Mouse (Mus musculus): Measurements from ENCODE around the gene Gm17482. TPM values are rescaled to one million over a fixed set of nuclear protein-coding genes. Genes with fewer than 3 reads are reported as not detected.

Gene Gm17482
- polyA plus RNA-seq, 2 experiments = not detected

DNA sequence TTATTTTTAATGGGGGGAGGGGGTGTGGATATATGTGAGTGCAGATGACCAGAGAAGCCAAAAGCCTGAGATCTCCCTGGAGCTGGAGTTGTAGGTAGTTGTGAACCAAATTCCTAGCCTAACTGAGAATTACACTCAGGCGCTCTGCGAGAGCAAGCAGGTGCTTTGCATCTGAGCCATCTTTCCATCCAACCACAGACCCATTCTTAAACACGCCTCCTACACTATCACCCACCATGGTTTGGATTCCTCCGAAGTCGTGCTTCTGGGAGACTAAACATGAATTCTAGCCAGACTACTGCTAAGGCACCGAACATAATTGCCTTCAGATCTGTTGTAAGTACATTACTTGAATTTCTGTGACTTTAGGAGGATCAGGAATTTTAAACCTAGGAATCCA is 59.3 kb downstream of the Gm17482 start:
- Histone ChIP-seq H3K4me2 (ENCODE audit: low read depth) (no peak overlapping the region), H3K4me3 (ENCODE audit: insufficient read depth in 1 of 2, low read depth in 2 of 2, low read length in 2 of 2) (no peak overlapping the region), H3K27me3 (ENCODE audit: control insufficient read depth, insufficient read depth, low read length) (no peaks in the 10 kb centered on the region), H3K9me3 (ENCODE audit: control insufficient read depth, low read length) (no peaks in the 10 kb centered on the region), H3K36me3 (replicated peaks; ENCODE audit: control insufficient read depth, insufficient read depth, low read depth) (no peaks in the 10 kb centered on the region), H3K27ac (no peak overlapping the region), H3K4me1 (replicated peaks; ENCODE audit: control insufficient read depth in 2 of 2, insufficient read depth in 2 of 2, low read length in 1 of 2) (no peaks in the 10 kb centered on the region), H3K9ac (replicated peaks) (no peak overlapping the region)
- WGBS (ENCODE audit: insufficient replicate concordance) = 64% methylated on average over 6 of the region's 6 CpGs
- no peak for DNase-seq (ENCODE audit: low read depth in 3 of 3, low spot score in 3 of 3)
- no peak for TF ChIP-seq CTCF (IDR thresholded peaks at IDR 0.05; ENCODE audit: low read depth)
- no peak for TF ChIP-seq EP300 (IDR thresholded peaks at IDR 0.05; ENCODE audit: low read depth)
- no peak for ATAC-seq (ENCODE audit: insufficient read depth)

DNA sequence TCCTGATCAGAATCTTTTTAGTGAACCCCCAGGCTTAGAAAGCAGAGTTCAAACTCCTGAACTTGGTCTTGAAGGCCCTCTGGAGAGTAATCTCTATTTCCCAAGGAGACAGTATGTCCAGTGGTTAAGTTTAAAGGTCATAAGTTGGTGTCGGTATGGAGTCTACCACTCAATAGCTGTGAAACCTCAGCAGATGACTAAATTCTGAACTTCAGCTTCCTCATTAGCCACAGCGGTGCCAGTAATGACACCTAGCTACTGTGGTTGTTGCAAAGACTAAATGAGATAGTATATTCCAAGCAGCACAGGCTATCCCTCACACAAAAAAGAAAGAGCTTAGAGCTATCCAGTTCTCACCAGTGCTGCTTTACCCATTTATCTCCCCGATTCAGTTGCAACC is 61.1 kb downstream of the Gm17482 start:
- Histone ChIP-seq H3K36me3 (replicated peaks; ENCODE audit: control insufficient read depth, insufficient read depth, low read depth) (no peaks in the 10 kb centered on the region), H3K9ac (replicated peaks) (no peak overlapping the region), H3K27me3 (ENCODE audit: control insufficient read depth, insufficient read depth, low read length) (no peaks in the 10 kb centered on the region), H3K27ac (no peak overlapping the region), H3K4me1 (replicated peaks; ENCODE audit: control insufficient read depth in 2 of 2, insufficient read depth in 2 of 2, low read length in 1 of 2) (no peaks in the 10 kb centered on the region), H3K4me3 (ENCODE audit: insufficient read depth in 1 of 2, low read depth in 2 of 2, low read length in 2 of 2) (no peak overlapping the region), H3K9me3 (ENCODE audit: control insufficient read depth, low read length) (no peaks in the 10 kb centered on the region), H3K4me2 (ENCODE audit: low read depth) (no peak overlapping the region)
- ATAC-seq (ENCODE audit: insufficient read depth) = no peak
- WGBS (ENCODE audit: insufficient replicate concordance) = 58% methylated on average over 3 of the region's 3 CpGs
- TF ChIP-seq CTCF (IDR thresholded peaks at IDR 0.05; ENCODE audit: low read depth) (no peak), EP300 (IDR thresholded peaks at IDR 0.05; ENCODE audit: low read depth) (no peak)
- DNase-seq (ENCODE audit: low read depth in 3 of 3, low spot score in 3 of 3) = no peak

DNA sequence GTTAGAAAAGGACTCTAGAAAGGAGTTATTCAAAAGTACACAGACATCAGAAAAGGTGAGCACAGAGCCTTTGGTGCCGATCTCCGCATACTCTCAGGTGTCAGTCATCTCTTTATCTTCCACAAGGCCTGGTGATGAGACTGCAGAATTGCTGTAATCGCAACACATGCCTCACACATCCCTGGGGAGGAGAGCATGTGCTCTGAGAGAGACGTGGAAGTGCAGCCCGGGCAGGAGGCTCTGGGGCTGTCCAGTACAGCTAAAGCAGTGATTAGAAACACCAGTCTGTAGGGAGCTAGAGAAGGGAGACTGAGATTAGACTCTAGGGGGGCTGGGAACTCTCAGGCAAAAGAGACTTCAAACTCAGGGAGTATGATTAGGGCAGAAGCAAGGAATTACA is 63.4 kb downstream of the Gm17482 start:
- no peak overlapping the region for H3K27ac ChIP-seq
- no peak for DNase-seq (ENCODE audit: low read depth in 3 of 3, low spot score in 3 of 3)
- ATAC-seq (ENCODE audit: insufficient read depth) = no peak
- no peaks in the 10 kb centered on the region for H3K9me3 ChIP-seq (ENCODE audit: control insufficient read depth, low read length)
- H3K9ac ChIP-seq (replicated peaks) = no peak overlapping the region
- H3K4me1 ChIP-seq (replicated peaks; ENCODE audit: control insufficient read depth in 2 of 2, insufficient read depth in 2 of 2, low read length in 1 of 2) = no peaks in the 10 kb centered on the region
- 44% methylated on average over 5 of the region's 5 CpGs for WGBS (ENCODE audit: insufficient replicate concordance)
- TF ChIP-seq EP300 (IDR thresholded peaks at IDR 0.05; ENCODE audit: low read depth) = no peak
- TF ChIP-seq CTCF (IDR thresholded peaks at IDR 0.05; ENCODE audit: low read depth) = no peak
- no peaks in the 10 kb centered on the region for H3K27me3 ChIP-seq (ENCODE audit: control insufficient read depth, insufficient read depth, low read length)
- no peak overlapping the region for H3K4me2 ChIP-seq (ENCODE audit: low read depth)
- H3K4me3 ChIP-seq (ENCODE audit: insufficient read depth in 1 of 2, low read depth in 2 of 2, low read length in 2 of 2) = no peak overlapping the region
- no peaks in the 10 kb centered on the region for H3K36me3 ChIP-seq (replicated peaks; ENCODE audit: control insufficient read depth, insufficient read depth, low read depth)

DNA sequence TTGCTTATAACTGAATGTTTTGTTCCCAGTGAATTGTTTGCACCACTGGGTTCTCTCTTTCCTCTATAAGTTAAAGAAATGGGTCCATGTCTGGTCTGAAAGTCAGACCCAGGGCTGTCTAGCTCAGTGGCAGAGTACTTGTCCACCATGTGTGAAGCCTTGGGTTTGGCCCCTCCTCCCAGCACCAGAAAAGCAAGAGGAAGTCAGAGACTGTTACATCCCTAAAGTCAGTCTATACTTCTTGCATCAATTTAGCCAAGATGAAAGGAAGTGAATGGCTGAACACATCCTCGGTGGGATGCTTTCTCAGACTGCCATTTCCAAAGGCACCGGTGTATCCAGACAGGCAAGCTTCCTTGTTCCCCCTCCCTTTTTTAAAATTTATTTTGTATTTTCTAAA is 63.9 kb downstream of the Gm17482 start:
- DNase-seq (ENCODE audit: low read depth in 3 of 3, low spot score in 3 of 3) (no peak), ATAC-seq (ENCODE audit: insufficient read depth) (no peak)
- Histone ChIP-seq H3K27ac (no peak overlapping the region), H3K27me3 (ENCODE audit: control insufficient read depth, insufficient read depth, low read length) (no peaks in the 10 kb centered on the region), H3K4me3 (ENCODE audit: insufficient read depth in 1 of 2, low read depth in 2 of 2, low read length in 2 of 2) (no peak overlapping the region), H3K36me3 (replicated peaks; ENCODE audit: control insufficient read depth, insufficient read depth, low read depth) (no peaks in the 10 kb centered on the region), H3K4me1 (replicated peaks; ENCODE audit: control insufficient read depth in 2 of 2, insufficient read depth in 2 of 2, low read length in 1 of 2) (no peaks in the 10 kb centered on the region), H3K9ac (replicated peaks) (no peak overlapping the region), H3K9me3 (ENCODE audit: control insufficient read depth, low read length) (no peaks in the 10 kb centered on the region), H3K4me2 (ENCODE audit: low read depth) (no peak overlapping the region)
- TF ChIP-seq EP300 (IDR thresholded peaks at IDR 0.05; ENCODE audit: low read depth) = no peak
- no peak for TF ChIP-seq CTCF (IDR thresholded peaks at IDR 0.05; ENCODE audit: low read depth)
- WGBS (ENCODE audit: insufficient replicate concordance) = 52% methylated on average over 2 of the region's 2 CpGs

DNA sequence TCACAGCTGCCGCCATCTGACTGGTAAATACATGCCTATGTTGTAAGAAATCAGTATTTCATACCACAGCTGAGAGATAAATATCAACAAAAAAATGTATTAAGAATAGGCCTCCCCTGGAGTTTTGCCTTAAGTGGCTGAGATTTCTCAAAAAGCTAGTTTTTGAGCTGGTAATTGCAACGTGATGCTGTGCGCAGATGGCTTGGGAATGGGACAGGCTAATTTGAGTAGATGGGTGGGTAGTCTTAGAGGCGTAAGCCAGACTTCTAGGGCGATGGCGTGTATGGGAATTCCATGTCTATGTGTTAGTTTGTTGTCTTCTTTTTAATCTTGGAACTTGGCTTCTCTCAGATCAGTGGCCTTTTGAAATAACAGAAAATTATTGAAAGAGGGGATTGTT is 64.7 kb downstream of the Gm17482 start:
- no peaks in the 10 kb centered on the region for H3K4me1 ChIP-seq (replicated peaks; ENCODE audit: control insufficient read depth in 2 of 2, insufficient read depth in 2 of 2, low read length in 1 of 2)
- WGBS (ENCODE audit: insufficient replicate concordance) = 71% methylated on average over 6 of the region's 6 CpGs
- H3K9ac ChIP-seq (replicated peaks) = no peak overlapping the region
- no peaks in the 10 kb centered on the region for H3K9me3 ChIP-seq (ENCODE audit: control insufficient read depth, low read length)
- TF ChIP-seq EP300 (IDR thresholded peaks at IDR 0.05; ENCODE audit: low read depth) = no peak
- TF ChIP-seq CTCF (IDR thresholded peaks at IDR 0.05; ENCODE audit: low read depth) = no peak
- H3K27me3 ChIP-seq (ENCODE audit: control insufficient read depth, insufficient read depth, low read length) = no peaks in the 10 kb centered on the region
- H3K4me3 ChIP-seq (ENCODE audit: insufficient read depth in 1 of 2, low read depth in 2 of 2, low read length in 2 of 2) = no peak overlapping the region
- H3K36me3 ChIP-seq (replicated peaks; ENCODE audit: control insufficient read depth, insufficient read depth, low read depth) = no peaks in the 10 kb centered on the region
- DNase-seq (ENCODE audit: low read depth in 3 of 3, low spot score in 3 of 3) (no peak), ATAC-seq (ENCODE audit: insufficient read depth) (no peak)
- H3K4me2 ChIP-seq (ENCODE audit: low read depth) = no peak overlapping the region
- no peak overlapping the region for H3K27ac ChIP-seq

Data from liver, embryonic 14.5 days (tissue).